Mouse (Mus musculus): ENCODE results near the gene Hs3st5. TPM values are rescaled to one million over a fixed set of nuclear protein-coding genes. Genes with fewer than 3 reads are reported as not detected.
"Not testable (repeated sequence)": the region's sequence is repeated elsewhere in the genome, so short reads cannot be mapped to it uniquely, and the experiment has no call there.

The Hs3st5 gene
- polyA plus RNA-seq, 1 experiment from 2014 or later: 8.9 TPM

DNA sequence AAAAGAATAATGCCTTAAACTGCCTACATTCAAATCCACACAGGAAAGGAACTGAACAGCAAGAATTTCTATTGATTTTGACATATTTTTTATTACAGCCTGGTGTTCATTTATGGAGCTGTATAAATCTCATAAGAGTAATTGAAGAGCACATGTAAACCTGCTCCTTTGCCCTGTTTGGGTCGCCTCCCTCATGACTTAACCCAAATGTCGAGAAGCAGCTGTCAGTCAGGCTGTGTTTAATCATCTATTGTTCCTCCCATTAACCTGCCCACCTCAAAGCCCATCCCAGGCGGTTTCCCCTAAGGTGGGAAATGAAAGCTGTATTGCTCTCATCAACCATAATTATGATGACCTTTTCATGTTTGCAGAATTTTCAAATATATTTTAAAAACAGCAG is 65.9 kb downstream of the Hs3st5 start:
- peak; percentile 67 for ATAC-seq (ENCODE audit: low FRiP score)
- no peaks in the 10 kb centered on the region for H3K36me3 ChIP-seq
- H3K27ac ChIP-seq: peak overlapping the region; percentile 55; the same call in 1 of the 2 replicates
- H3K27me3 ChIP-seq: no peaks in the 10 kb centered on the region
- 59% methylated on average over 3 of the region's 3 CpGs for WGBS
- H3K4me3 ChIP-seq: no peak overlapping the region
- no peaks in the 10 kb centered on the region for H3K9me3 ChIP-seq (replicated peaks)
- peaks cover 7% of the 10 kb centered on the region; the same call in 1 of the 2 replicates for H3K4me1 ChIP-seq
- H3K4me2 ChIP-seq (replicated peaks): no peak overlapping the region
- no peak overlapping the region for H3K9ac ChIP-seq

DNA sequence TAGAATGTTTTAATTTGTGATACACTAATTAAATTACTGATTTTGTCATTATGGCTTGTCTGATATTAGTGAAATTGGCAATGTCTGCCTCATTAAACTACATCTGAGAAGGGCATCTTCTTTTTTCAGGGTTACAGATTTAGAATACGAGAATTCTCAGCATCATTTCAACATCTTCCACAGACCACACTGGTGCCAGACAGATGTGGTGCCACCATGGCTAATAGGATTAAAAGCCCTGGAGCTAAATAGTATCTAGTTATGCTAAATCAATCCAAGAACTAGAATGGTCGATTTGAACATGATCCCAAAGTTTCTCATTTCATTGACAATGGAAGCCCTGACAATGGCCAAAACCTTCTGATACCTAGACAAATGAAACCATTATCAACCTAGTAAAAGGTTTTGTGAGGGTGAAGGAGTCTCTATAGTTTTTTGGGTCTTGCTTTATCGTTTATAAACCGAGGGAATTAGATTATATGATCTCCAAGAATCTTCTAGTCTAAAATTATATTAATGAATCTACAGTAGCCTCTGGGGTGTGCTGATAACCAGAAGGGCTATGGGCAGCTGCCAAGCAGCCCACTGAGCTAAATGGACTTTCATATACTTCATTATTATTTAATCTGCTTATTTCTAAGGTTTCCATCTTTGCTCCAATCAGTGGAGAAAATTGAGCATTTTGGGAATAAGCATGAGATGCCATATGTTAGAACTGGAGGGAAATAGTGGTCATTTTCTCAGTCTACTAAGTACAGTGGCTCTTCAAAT is 71.9 kb downstream of the Hs3st5 start:
- WGBS: 74% methylated on average over 4 of the region's 4 CpGs
- H3K9me3 ChIP-seq (replicated peaks): no peaks in the 10 kb centered on the region

DNA sequence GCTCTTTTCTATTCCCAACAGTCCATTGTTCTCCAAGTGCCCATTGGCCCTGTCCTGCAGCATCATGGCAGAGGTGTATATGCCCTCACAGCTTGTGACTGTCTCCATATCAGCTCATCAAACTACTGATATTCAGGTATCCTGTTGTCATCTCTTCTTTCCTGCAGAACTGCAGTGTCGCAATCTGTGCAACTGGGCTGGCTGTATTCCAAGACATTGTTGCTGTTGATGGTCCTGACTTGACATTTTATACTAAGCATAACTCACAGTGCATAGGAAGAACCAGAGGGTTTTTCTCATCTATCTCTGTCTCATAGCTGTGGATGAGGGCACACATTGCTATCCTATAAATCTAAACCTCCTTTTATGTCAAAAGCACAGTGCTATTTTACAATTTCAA is 103.8 kb downstream of the Hs3st5 start:
- Histone ChIP-seq H3K27ac (no peak overlapping the region), H3K9ac (no peak overlapping the region), H3K4me2 (replicated peaks) (no peak overlapping the region), H3K4me3 (no peak overlapping the region), H3K4me1 (no peaks in the 10 kb centered on the region), H3K9me3 (replicated peaks) (no peaks in the 10 kb centered on the region), H3K36me3 (no peaks in the 10 kb centered on the region), H3K27me3 (no peaks in the 10 kb centered on the region)
- WGBS: 94% methylated on average over 1 of the region's 1 CpGs
- ATAC-seq (ENCODE audit: low FRiP score): no peak

More for the DNA sequence above, 71.9 kb downstream of the Hs3st5 start:
- no peak for ATAC-seq (ENCODE audit: low FRiP score)
- Histone ChIP-seq H3K4me2 (replicated peaks) (no peak overlapping the region), H3K27ac (no peak overlapping the region), H3K27me3 (no peaks in the 10 kb centered on the region), H3K4me3 (no peak overlapping the region), H3K4me1 (no peaks in the 10 kb centered on the region), H3K36me3 (no peaks in the 10 kb centered on the region), H3K9ac (no peak overlapping the region)

DNA sequence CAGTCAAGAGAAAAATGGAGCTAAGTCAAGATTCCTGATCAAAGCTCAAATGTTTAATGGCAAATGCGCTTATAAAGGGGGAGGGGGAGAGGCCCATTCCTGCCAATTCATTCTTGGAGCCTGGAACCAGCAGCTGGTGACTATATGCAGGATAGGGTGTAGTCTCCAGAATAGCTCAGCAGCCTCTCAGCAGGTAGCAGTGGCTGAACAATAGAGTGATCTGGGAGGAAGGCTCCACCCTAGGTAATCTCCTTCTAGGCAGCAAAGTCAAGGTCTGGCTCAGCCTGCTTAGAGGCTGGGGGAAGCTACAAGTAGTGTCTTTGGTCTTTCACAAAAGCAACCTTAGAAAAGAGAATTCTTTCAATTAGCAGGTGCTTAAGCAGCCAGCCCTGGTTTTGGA is 104.8 kb downstream of the Hs3st5 start:
- not testable (repeated sequence) for H3K27ac ChIP-seq; H3K4me1 ChIP-seq; H3K36me3 ChIP-seq; H3K4me2 ChIP-seq (replicated peaks); H3K27me3 ChIP-seq; H3K9ac ChIP-seq; ATAC-seq (ENCODE audit: low FRiP score); H3K4me3 ChIP-seq; H3K9me3 ChIP-seq (replicated peaks)
- 40% methylated on average over 1 of the region's 1 CpGs for WGBS

DNA sequence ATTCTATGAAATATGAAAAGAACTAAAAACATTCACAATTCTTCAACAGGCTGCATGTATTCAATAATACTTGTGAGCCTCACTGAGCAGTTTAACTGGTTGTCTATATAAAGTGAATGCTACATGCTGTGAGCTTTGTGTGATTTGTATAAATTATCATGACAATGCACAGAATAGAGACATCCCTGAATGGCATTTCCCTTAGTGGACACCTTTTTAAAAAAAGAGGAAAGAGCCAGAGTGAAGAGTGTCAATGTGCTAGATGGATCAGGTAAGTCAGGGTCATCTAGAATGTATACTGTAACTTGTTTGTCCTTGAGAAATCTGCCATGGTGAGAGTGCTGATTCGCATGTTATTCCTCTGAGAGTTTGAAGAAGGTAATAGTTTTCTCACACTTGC is 116.4 kb downstream of the Hs3st5 start:
- no peak for ATAC-seq (ENCODE audit: low FRiP score)
- no peaks in the 10 kb centered on the region for H3K27me3 ChIP-seq
- no peaks in the 10 kb centered on the region for H3K9me3 ChIP-seq (replicated peaks)
- H3K4me1 ChIP-seq: no peaks in the 10 kb centered on the region
- H3K4me2 ChIP-seq (replicated peaks): no peak overlapping the region
- H3K4me3 ChIP-seq: no peak overlapping the region
- WGBS: 75% methylated on average over 1 of the region's 1 CpGs
- no peaks in the 10 kb centered on the region for H3K36me3 ChIP-seq
- no peak overlapping the region for H3K27ac ChIP-seq
- no peak overlapping the region for H3K9ac ChIP-seq

DNA sequence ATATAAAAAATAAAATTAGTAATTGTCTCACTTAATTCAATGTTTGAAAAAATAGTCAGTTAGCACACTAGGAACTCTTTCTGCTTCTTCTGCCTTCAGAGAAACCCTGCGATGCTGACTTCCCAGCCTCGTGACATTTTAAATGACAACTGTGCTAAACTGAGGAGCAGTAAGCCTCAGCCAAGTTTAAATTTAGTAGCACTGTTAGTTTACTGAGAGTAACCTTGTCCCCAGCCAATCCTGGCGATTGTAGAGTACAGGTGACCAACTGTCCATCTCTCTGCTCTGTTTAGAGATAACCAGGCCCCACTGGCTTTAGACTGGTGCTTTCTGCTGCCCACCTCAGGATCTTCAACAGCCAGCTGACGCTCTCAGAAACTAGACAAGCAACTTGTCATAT is 121.3 kb downstream of the Hs3st5 start:
- Histone ChIP-seq H3K4me3 (no peak overlapping the region), H3K27me3 (no peaks in the 10 kb centered on the region), H3K4me1 (no peaks in the 10 kb centered on the region), H3K9ac (no peak overlapping the region), H3K9me3 (replicated peaks) (no peaks in the 10 kb centered on the region), H3K27ac (no peak overlapping the region), H3K4me2 (replicated peaks) (no peak overlapping the region), H3K36me3 (no peaks in the 10 kb centered on the region)
- ATAC-seq (ENCODE audit: low FRiP score): no peak
- WGBS: 89% methylated on average over 4 of the region's 4 CpGs

DNA sequence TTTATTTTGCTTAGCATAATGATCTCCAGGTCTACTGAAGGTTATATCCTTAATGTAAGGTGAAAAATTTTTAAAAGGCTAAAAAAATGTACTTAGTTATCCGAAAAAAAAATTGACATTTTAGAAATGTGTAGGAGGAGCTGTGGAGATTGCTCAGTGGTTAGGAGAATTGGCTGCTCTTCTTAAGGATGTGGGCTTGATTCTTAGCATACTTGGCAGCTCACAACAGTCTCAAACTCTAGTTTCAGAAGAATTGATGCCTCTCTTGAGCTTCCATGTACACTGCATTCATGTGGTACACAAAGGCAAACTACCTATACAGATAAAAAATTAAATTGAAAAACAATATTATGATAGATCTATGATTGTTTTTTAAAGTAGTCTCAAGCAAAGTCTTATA is 125.1 kb downstream of the Hs3st5 start:
- no peak overlapping the region for H3K4me2 ChIP-seq (replicated peaks)
- no peak overlapping the region for H3K9ac ChIP-seq
- no peak overlapping the region for H3K27ac ChIP-seq
- no peaks in the 10 kb centered on the region for H3K9me3 ChIP-seq (replicated peaks)
- no peaks in the 10 kb centered on the region for H3K36me3 ChIP-seq
- 79% methylated on average over 1 of the region's 1 CpGs for WGBS
- no peaks in the 10 kb centered on the region for H3K27me3 ChIP-seq
- no peak overlapping the region for H3K4me3 ChIP-seq
- no peaks in the 10 kb centered on the region for H3K4me1 ChIP-seq
- ATAC-seq (ENCODE audit: low FRiP score): no peak

DNA sequence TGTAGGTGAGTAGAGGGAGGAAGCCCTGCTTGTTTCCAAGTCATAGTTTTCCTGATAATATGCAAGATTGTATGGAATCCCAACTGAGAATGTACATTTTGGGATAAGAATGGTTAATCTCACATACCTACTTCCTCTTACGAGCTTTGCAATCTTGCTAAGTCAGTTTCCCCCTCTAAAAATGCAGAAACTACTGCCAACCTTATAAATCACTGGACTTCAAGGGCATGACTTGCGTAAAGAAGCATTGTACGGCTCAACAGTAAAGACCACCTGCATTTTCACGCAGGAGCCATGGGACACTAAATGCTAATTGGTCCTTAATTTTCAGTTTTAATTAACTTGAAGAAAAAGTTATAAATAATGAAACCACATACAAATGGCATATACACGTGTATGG is 144.0 kb downstream of the Hs3st5 start:
- H3K4me1 ChIP-seq: no peaks in the 10 kb centered on the region
- ATAC-seq (ENCODE audit: low FRiP score): no peak
- H3K27me3 ChIP-seq: no peaks in the 10 kb centered on the region
- H3K36me3 ChIP-seq: no peaks in the 10 kb centered on the region
- H3K9me3 ChIP-seq (replicated peaks): no peaks in the 10 kb centered on the region
- H3K27ac ChIP-seq: no peak overlapping the region
- H3K4me3 ChIP-seq: no peak overlapping the region
- H3K4me2 ChIP-seq (replicated peaks): no peak overlapping the region
- H3K9ac ChIP-seq: no peak overlapping the region
- WGBS: 87% methylated on average over 5 of the region's 5 CpGs

DNA sequence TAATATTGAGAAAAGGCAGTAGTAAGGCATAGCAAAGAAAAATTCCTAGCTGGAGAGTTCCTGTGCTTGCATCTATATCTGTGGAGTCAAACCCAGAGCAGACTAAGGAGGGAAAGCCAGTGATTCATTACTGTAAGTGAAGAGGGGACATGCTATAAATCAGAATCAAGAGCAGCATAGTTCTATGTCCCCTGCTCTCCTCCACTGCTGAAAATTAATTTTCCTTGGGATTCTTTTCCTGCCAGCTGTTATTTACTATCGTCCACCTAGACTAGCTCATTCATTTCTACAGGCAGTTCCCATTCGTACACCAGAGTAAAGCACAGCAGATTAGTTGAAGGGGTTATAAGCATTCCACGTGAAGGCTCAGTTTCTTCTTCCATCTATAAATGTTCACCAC is 207.4 kb downstream of the Hs3st5 start:
- H3K9ac ChIP-seq: no peak overlapping the region
- H3K4me3 ChIP-seq: no peak overlapping the region
- WGBS: 79% methylated on average over 3 of the region's 3 CpGs
- no peaks in the 10 kb centered on the region for H3K36me3 ChIP-seq
- ATAC-seq (ENCODE audit: low FRiP score): no peak
- H3K4me2 ChIP-seq (replicated peaks): no peak overlapping the region
- no peaks in the 10 kb centered on the region for H3K9me3 ChIP-seq (replicated peaks)
- no peaks in the 10 kb centered on the region for H3K4me1 ChIP-seq
- H3K27me3 ChIP-seq: no peaks in the 10 kb centered on the region
- H3K27ac ChIP-seq: no peak overlapping the region

DNA sequence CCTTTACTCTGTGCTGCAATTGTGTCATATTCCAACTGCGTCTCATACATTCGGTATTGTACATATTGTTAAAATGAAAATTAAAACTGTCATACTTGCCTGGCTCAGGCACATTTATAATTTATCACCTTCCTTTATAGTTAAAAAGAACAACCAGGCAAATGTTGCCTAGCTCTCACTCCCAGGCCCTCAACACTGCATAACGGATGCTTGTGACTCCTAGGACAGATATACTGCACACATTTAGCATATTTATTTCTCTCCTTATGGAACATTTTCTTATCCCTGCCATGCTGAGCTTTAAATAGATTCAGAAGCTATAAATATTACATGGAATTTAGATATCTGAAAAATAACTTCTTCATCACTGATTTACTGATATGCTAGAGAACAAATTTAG is 219.6 kb downstream of the Hs3st5 start:
- Histone ChIP-seq H3K4me1 (peaks cover 8% of the 10 kb centered on the region), H3K27ac (no peak overlapping the region), H3K36me3 (no peaks in the 10 kb centered on the region), H3K27me3 (no peaks in the 10 kb centered on the region), H3K4me3 (no peak overlapping the region), H3K9ac (no peak overlapping the region), H3K9me3 (replicated peaks) (no peaks in the 10 kb centered on the region), H3K4me2 (replicated peaks) (no peak overlapping the region)
- ATAC-seq (ENCODE audit: low FRiP score): no peak
- WGBS: 87% methylated on average over 3 of the region's 3 CpGs

DNA sequence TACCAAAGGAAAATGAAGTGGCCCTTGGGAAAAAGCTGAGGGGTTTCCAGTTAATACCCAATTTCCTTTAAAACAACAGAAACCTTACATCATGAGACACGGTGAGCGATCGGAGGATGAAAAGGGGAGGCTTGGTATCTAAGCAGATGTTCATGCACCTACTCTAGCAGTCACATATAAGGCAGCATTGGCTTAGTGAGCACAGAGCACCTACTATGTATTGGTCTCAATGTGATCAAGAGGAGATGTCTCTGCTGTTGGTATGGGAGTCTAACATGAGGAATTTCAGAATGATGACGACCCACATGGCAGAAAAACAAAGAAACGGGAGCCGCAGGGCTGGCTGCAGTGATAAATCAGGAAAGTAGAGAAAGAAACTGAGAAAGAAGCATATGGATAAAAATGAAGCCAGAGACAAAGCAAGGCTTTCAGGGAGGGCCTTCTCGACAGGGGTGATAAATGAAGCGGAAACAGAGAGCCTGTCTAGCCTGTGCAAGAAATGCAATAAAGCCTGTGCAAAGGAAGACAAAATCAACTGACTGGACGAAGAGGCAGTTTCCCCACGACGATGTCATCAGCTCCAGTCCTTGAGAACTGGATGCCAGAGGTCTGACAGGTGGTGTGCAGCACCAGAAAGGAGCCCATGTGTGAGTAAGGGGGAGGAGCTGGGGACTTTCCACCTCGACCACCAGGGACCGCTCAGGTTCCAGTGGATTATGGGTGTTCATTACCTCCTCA is 222.9 kb downstream of the Hs3st5 start:
- ATAC-seq (ENCODE audit: low FRiP score): peak; percentile 65
- Histone ChIP-seq H3K4me1 (peaks cover 8% of the 10 kb centered on the region), H3K4me3 (no peak overlapping the region), H3K9ac (no peak overlapping the region), H3K27me3 (no peaks in the 10 kb centered on the region), H3K4me2 (replicated peaks) (no peak overlapping the region), H3K36me3 (no peaks in the 10 kb centered on the region), H3K27ac (no peak overlapping the region; the same call in 1 of the 2 replicates), H3K9me3 (replicated peaks) (no peaks in the 10 kb centered on the region)
- 49% methylated on average over 13 of the region's 13 CpGs for WGBS

DNA sequence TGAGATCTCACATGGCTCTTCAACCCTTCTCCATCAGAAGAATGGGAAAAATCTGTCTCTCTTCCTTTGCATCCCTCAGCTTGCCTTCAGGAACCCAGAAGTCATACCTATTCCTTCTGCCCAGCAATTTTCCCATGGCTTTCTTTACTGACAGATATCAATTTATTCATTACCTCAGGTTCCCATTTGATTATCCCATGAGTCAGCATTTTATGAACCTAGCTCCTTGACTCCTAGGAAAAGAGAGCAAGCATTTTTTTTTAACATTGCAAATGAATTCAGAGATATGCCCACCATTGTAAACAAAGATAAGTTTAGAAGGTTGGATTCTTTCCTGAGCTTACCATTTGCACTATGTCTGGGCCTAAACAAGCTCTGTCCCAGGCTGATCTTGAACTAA is 232.8 kb downstream of the Hs3st5 start:
- Histone ChIP-seq H3K4me3 (no peak overlapping the region), H3K4me2 (replicated peaks) (no peak overlapping the region), H3K9ac (no peak overlapping the region), H3K4me1 (no peaks in the 10 kb centered on the region), H3K36me3 (no peaks in the 10 kb centered on the region), H3K27ac (no peak overlapping the region), H3K9me3 (replicated peaks) (no peaks in the 10 kb centered on the region), H3K27me3 (no peaks in the 10 kb centered on the region)
- no peak for ATAC-seq (ENCODE audit: low FRiP score)

DNA sequence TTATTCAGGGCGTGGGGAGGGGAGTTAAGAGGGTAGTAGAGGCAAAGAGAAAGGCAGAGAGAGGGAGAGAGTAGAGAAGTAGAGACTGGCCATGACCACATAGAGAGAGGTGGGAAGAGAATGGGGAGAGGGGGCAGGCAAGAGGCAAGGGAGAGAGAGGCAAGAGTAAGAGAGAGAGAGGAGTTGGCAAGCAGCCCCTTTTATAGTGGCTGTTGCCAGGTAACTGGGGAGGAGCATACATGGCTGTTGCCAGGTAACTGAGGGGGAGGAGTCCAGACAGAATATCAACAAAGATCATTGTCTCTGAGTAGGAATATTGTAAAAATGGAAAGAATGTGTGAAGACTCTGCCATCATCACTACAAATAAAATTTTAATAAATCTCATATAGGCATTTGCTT is 243.4 kb downstream of the Hs3st5 start:
- 87% methylated on average over 1 of the region's 1 CpGs for WGBS
- Histone ChIP-seq H3K4me3 (no peak overlapping the region), H3K9me3 (replicated peaks) (no peaks in the 10 kb centered on the region), H3K27me3 (no peaks in the 10 kb centered on the region), H3K4me1 (no peaks in the 10 kb centered on the region), H3K4me2 (replicated peaks) (no peak overlapping the region), H3K27ac (no peak overlapping the region), H3K9ac (no peak overlapping the region), H3K36me3 (no peaks in the 10 kb centered on the region)
- no peak for ATAC-seq (ENCODE audit: low FRiP score)
